Mouse (Mus musculus) small intestine, adult 2 months (tissue): Measurements from ENCODE around the gene Tsr1. TPM values are rescaled to one million over a fixed set of nuclear protein-coding genes. Genes with fewer than 3 reads are reported as not detected.

ENCODE experiments used
- H3K27ac ChIP-seq: fragments of 200-500 bp; 2 replicates; pipeline ENCODE4 v1.5.1; 2012; ENCODE audit warnings: low read depth, low read length, control low read depth, inconsistent platforms; ENCODE audit not compliant: insufficient read depth
- H3K27me3 ChIP-seq: fragments of 200-500 bp; 2 replicates; pipeline ENCODE4 v1.6.1; 2012; ENCODE audit warnings: mild to moderate bottlenecking, moderate library complexity, low read length, inconsistent platforms; ENCODE audit not compliant: control insufficient read depth, insufficient read depth
- H3K36me3 ChIP-seq: fragments of 200-500 bp; 2 replicates; pipeline ENCODE4 v1.6.1; 2012; ENCODE audit warnings: mild to moderate bottlenecking, low read length, control low read depth, inconsistent platforms; ENCODE audit not compliant: control insufficient read depth, insufficient read depth
- H3K4me1 ChIP-seq: fragments of 200-500 bp; 2 replicates; pipeline ENCODE4 v1.6.1; 2012; ENCODE audit warnings: low read length, inconsistent platforms, mixed read lengths; ENCODE audit not compliant: control insufficient read depth, insufficient read depth, insufficient read length
- H3K4me3 ChIP-seq: fragments of 200-500 bp; 2 replicates; pipeline ENCODE4 v1.5.1; 2012; ENCODE audit warnings: low read depth, mild to moderate bottlenecking, control low read depth, inconsistent platforms, low read length, moderate library complexity
- CTCF ChIP-seq: fragments of 200-500 bp; IDR thresholded peaks from 2 replicates; pipeline ENCODE4 v1.5.1; 2012; ENCODE audit warnings: low read depth, mild to moderate bottlenecking, control low read depth, inconsistent platforms, low read length, moderate library complexity, mixed read lengths; ENCODE audit not compliant: insufficient replicate concordance, insufficient read length; ENCODE audit errors: extremely low read depth
- POLR2A ChIP-seq: fragments of 200-500 bp; IDR thresholded peaks from 2 replicates; pipeline ENCODE4 v1.6.1; 2012; ENCODE audit warnings: low read depth, mild to moderate bottlenecking, control low read depth, inconsistent platforms, low read length, moderate library complexity
- WGBS: fragments of 180-500 bp; shearing (Covaris S2); methylation state at CpG from one replicate; pipeline ENCODE4 v1.1.7; 2018; 5-methylcytosine and 5-hydroxymethylcytosine counted together
- polyA plus RNA-seq: library from polyadenylated mRNA; depleted of rRNA; stranded (reverse); fragments of >200 nt; gene quantifications from 2 replicates; pipeline ENCODE4 v1.2.3, GENCODE M21; 2012

Tsr1 gene
- polyA plus RNA-seq, 1 experiment = 1.9 TPM

- Histone ChIP-seq H3K36me3 (peaks cover 28% of the 10 kb centered on the region), H3K27me3 (no peaks in the 10 kb centered on the region), H3K4me1 (no peaks in the 10 kb centered on the region), H3K4me3 (no peak overlapping the region), H3K27ac (no peak overlapping the region)
- 55% methylated on average over 3 of the region's 3 CpGs for WGBS
- TF ChIP-seq POLR2A (no peak), CTCF (no peak)
Measured at GRCm38 (mm10) chr11:74912492-74912891, 14.6 kb downstream of the Tsr1 start.

GRCm38 (mm10) chr11:74919249-74919648 lies 21.4 kb downstream of the Tsr1 start:
- Histone ChIP-seq H3K4me1 (0 out of 2 replicates have a peak, but pooled peaks cover 1% of the 10 kb centered on the region), H3K27ac (no peak overlapping the region), H3K4me3 (no peak overlapping the region), H3K36me3 (peaks cover 20% of the 10 kb centered on the region), H3K27me3 (no peaks in the 10 kb centered on the region)
- TF ChIP-seq POLR2A = no peak
- TF ChIP-seq CTCF = no peak
- 76% methylated on average over 6 of the region's 6 CpGs for WGBS

GRCm38 (mm10) chr11:74924149-74924548 lies 26.3 kb downstream of the Tsr1 start:
- TF ChIP-seq POLR2A (no peak), CTCF (peak; percentile 70; the same call in 1 of the 2 replicates)
- WGBS = 24% methylated on average over 4 of the region's 4 CpGs
- Histone ChIP-seq H3K4me3 (no peak overlapping the region), H3K27ac (peak overlapping the region; percentile 79), H3K4me1 (0 out of 2 replicates have a peak, but pooled peaks cover 1% of the 10 kb centered on the region), H3K27me3 (no peaks in the 10 kb centered on the region), H3K36me3 (peaks cover 8% of the 10 kb centered on the region)

GRCm38 (mm10) chr11:74925577-74926387 lies 27.9 kb downstream of the Tsr1 start, which contains the start of the genes Smg6 and Srr:
TSS of gene Smg6 (plus strand) at chr11:74925823.
TSS of gene Srr (minus strand) at chr11:74925948.
- whole genome bisulfite sequencing = under 1% methylated on average over 88 of the region's 88 CpGs
- H3K27ac ChIP-seq = peak within 1 kb of the TSS; percentile 97
- peak within 1 kb of the TSS; percentile 70 for H3K4me3 ChIP-seq
- TF ChIP-seq CTCF = no peak
- peak; percentile 86 for TF ChIP-seq POLR2A
- 0 out of 2 replicates have a peak, but pooled peaks cover 1% of the 10 kb centered on the region for H3K4me1 ChIP-seq
- no peaks in the 10 kb centered on the region; the same call in 1 of the 2 replicates for H3K36me3 ChIP-seq
- H3K27me3 ChIP-seq = no peaks in the 10 kb centered on the region

GRCm38 (mm10) chr11:74926388-74927005 lies 28.6 kb downstream of the Tsr1 start:
- H3K27ac ChIP-seq = peak overlapping the region; percentile 97
- peaks cover 2% of the 10 kb centered on the region for H3K36me3 ChIP-seq
- no peaks in the 10 kb centered on the region for H3K27me3 ChIP-seq
- H3K4me1 ChIP-seq = 0 out of 2 replicates have a peak, but pooled peaks cover 1% of the 10 kb centered on the region
- TF ChIP-seq CTCF (no peak), POLR2A (no peak; the same call in 1 of the 2 replicates)
- peak overlapping the region; percentile 70 for H3K4me3 ChIP-seq
- WGBS = under 1% methylated on average over 11 of the region's 11 CpGs

GRCm38 (mm10) chr11:74927236-74927725 lies 29.4 kb downstream of the Tsr1 start:
- no peak overlapping the region for H3K27ac ChIP-seq
- H3K36me3 ChIP-seq = peaks cover 4% of the 10 kb centered on the region
- 76% methylated on average over 2 of the region's 2 CpGs for WGBS
- H3K4me1 ChIP-seq = 0 out of 2 replicates have a peak, but pooled peaks cover 1% of the 10 kb centered on the region
- no peaks in the 10 kb centered on the region for H3K27me3 ChIP-seq
- no peak overlapping the region for H3K4me3 ChIP-seq
- TF ChIP-seq POLR2A (no peak), CTCF (no peak)

GRCm38 (mm10) chr11:74929111-74929510 lies 31.2 kb downstream of the Tsr1 start:
- 54% methylated on average over 4 of the region's 4 CpGs for WGBS
- H3K4me1 ChIP-seq = no peaks in the 10 kb centered on the region

More at GRCm38 (mm10) chr11:74929111-74929510, 31.2 kb downstream of the Tsr1 start:
- Histone ChIP-seq H3K4me3 (no peak overlapping the region), H3K36me3 (peaks cover 10% of the 10 kb centered on the region), H3K27me3 (no peaks in the 10 kb centered on the region), H3K27ac (no peak overlapping the region)
- no peak for TF ChIP-seq POLR2A
- no peak for TF ChIP-seq CTCF
